Mouse (Mus musculus): ENCODE measurements at regions not wholly inside any gene's neighbourhood (a gene's known extent, or its start where the extent isn't known, plus 50 kb on each side); places are given as distances from the start of the nearest gene placed in this dataset.
"Not testable (repeated sequence)": the region's sequence is repeated elsewhere in the genome, so short reads cannot be mapped to it uniquely, and the experiment has no call there.

GRCm38 (mm10) chr6:74820696-74821095 lies 1351.2 kb upstream of the 4931417E11Rik start:
- not testable (repeated sequence) for TF ChIP-seq POLR2A (IDR thresholded peaks at IDR 0.05; ENCODE audit: borderline replicate concordance, insufficient read depth, low read length); CTCF (IDR thresholded peaks at IDR 0.05; ENCODE audit: borderline replicate concordance, insufficient read depth, low read depth, low read length)
